Mouse (Mus musculus): Measurements from ENCODE around the gene Wdr12. TPM values are rescaled to one million over a fixed set of nuclear protein-coding genes. Genes with fewer than 3 reads are reported as not detected.
"Not testable (repeated sequence)": the region's sequence is repeated elsewhere in the genome, so short reads cannot be mapped to it uniquely, and the experiment has no call there.

The Wdr12 gene
- 10 to 100 TPM; 34.0 to 40.8 (median 34.6) TPM for total RNA-seq (2022)

DNA sequence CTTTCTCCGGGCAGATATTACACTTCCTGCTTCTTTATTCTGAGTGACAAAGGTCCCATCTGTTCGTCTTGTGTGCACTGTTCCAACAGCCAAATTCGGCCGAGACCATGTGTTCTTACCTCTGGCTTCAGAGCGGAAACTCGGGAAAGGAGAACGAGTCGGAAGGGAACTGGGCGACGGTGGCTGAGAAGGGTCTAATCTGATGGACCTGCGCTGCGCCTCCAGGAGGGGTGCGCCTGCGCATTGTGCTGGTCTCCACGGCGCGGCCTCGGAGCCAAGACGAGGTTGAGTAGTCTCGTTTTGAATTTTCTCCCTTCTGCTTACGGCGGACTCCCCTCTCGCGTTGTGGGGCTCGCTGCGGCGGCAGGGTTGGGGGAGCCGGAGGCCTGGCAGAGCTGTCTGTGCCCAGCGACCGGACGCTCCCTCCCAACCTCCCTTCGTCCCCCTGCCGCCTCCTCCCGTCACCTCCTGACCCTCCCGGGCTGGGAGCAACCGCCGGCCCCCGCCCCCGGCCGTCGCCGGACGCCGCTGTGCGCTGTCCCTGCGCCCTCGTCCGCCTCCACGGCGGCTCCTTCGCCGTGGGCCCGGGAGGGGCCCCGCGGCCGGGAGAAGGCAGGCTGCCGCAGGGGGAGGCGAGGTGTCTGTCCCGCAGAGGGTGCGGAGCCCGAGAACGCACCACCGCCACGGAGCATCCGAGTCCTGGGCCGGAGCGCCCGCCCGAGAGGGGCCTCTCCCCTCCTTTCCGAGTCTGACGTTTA is at the start of gene Wdr12, which contains the start of gene Carf:
Gene Wdr12 (minus strand): TSS at position 622 of the 758 bp plus-strand sequence.
Gene Carf (plus strand): TSS at position 224 of the 758 bp plus-strand sequence.
- DNase-seq (ENCODE audit: low spot score in 2 of 2): peak; percentile 95 to 98

DNA sequence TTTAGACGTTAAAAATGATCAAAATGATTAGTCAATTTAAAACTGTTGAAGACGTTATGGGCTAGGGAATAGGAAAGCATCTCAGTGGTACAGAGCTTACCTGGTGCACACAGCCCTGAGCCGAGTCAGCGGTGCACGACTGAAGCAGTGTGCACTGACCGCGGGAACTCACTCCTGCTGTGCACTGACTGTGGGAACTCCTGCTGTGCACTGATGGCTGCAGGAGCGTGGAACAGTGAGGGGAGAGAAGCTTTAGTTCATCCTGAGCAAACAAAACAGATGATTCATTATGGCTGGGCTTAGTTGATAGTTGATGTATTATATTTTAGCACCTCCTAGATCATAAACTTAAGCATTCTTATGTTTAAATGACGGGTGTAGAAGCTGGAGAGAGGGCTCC is 38.9 kb upstream of the Wdr12 start:
- no peak for DNase-seq (ENCODE audit: low spot score in 2 of 2)

DNA sequence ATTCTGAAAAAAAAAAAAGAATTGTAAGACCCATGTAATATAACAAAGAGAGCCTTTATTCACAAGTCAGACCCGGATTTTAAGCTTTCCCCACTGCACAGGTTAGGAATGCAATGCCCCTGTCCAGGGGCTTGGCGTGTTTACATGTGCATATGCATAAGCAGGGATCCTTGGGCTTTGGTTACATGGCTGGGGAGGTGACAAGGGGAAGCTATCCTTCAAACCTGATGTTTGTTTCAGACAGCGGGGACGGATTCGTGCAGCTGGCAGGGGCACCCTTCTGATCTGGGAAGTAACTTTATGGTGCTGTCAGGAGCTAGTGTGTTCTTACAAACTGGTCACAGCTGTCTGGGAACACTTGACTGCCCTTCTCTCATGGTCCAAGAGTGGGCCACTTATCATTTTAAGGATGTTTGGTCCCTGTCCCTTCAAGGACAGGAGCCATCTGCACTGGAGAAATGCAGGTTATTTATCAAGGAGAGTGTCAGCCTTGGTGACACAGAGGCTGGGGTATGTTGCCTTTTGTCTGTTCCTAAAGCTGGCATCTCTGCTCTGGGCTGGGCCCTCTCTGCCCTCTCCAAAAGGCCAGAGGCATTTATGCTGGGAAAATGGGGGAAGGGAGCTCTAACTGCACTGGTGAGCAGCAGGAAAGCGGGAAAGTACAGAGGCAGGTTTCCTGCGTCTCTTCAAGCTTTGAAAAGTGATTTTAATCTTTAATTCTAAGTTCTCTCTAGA is 19.4 kb upstream of the Wdr12 start:
- no peak for DNase-seq (ENCODE audit: low spot score in 2 of 2)

DNA sequence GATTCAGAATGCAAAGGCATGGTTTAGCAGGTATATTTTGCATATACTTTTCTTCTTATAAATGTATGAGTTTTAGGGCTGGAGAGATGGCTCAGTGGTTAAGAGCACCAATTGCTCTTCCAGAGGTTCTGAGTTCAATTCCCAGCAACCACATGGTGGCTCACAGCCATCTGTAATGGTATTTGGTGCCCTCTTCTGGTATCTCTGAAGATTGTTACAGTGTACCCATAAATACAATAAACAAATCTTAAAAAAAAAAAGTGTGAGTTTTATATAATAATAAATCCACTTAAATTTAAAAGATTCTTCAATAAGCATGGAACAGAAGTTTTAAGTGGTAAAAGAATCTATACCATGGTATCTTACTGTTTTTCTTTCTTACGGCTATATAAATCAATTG is 6.1 kb upstream of the Wdr12 start:
- no peak for DNase-seq (ENCODE audit: low spot score in 2 of 2)

DNA sequence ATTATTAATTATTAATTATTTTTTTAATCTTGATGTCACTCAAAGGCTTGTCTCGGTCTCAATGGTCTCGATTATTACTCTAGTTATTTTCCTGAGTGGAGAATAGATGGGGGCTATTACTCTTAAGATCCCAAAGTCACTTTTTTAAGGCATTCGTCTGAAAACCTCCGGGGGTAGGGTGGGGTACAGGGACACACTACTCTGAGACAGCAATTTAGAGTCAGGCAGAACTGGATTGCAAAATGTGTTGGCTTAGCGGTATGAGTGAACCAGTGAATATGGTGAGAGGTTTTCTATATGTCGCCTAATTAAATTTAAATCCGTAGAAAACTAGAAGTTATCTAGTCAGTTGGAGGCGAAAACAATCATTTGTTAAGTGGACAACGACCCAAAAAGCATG is 394 bp upstream of the Wdr12 start:
- no peak for DNase-seq (ENCODE audit: low spot score in 2 of 2)

DNA sequence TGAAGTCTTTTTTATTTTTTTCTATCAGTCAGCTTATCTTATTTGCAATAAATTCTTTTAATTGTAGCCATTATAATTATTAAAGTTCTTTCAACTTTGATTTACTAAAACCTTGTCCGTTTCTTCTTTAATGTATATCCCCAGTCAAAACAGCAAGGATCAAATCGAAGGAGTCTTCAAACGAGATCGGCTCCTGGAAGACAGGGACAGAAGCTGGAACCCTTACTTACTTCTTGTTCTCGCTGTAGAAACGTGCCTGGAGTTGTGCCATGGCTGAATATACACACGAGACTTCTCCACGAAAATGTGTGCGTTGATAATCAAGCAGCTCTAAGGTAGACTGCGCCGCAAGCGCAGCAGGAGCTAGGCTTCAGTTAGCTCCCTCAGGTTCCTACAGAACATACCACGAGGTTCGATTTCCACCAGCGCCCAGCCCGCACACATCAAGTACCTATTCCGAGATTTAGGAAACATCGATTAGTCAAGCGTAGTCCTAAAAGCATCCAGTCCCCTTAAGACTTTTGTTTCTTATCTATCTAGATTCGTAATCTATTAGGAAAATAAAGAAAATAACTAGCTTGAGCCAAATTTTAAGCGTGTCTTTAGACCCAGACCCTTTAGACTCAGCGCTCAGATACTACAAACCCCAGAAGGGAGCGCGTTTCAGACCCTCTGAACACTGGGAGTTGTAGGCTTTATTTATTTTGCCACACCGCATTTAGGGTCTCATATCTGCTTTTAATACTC is 995 bp downstream of the Wdr12 start:
- DNase-seq (ENCODE audit: low spot score in 2 of 2): peak; percentile 46 to 67

DNA sequence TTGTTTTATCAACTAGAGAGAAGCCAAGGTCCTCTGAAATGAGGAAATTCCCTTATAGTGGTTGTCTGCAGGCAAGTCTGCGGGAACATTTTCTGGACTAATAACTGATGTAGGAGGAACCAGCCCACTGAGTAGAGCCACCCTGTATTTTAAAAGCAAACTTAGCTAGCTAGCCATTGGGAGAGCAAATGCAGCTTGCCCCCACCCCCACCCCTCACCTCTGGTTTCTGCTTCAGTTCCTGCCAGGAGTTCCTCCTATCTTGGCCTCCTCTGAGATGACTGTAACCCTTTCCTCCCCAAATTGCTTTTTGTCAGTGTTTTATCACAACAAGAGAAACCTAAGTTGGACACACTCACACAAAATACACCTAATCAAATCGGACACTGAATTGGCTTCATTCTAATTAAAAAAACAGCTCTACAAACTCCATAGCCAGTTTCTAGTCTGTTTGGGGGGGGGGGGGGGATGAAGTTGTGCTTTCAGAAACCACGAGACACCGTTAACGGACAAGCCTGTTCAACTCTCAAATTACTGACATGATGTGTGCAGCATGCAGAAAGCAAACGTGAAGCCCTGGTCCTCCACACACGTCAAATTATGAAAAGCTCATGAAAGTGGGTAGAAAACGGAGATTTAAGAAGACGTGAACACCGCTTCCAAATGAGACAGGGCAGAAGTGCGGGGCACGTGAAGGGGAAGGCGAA is 1.7 kb downstream of the Wdr12 start:
- no peak for DNase-seq (ENCODE audit: low spot score in 2 of 2)

DNA sequence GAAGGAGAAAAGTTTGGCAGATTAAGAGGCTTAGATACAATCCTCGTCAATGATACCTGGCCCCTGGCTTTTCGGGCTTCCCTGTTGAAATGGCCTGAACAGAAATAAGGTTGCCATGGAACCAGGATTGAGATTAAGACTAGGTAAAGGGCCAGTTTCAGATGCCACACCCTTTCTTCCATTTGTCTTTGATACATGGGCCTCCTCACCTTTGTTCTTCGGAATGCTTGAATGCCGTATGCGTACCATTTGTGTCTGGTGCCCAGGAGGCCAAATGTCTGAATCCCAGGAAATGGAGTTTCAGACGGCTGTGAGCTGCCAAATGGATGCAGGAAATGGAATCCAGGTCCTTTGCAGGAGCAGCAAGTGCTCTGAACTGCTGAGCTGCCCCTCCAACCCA is 22.0 kb downstream of the Wdr12 start:
- no peak for DNase-seq (ENCODE audit: low spot score in 2 of 2)

DNA sequence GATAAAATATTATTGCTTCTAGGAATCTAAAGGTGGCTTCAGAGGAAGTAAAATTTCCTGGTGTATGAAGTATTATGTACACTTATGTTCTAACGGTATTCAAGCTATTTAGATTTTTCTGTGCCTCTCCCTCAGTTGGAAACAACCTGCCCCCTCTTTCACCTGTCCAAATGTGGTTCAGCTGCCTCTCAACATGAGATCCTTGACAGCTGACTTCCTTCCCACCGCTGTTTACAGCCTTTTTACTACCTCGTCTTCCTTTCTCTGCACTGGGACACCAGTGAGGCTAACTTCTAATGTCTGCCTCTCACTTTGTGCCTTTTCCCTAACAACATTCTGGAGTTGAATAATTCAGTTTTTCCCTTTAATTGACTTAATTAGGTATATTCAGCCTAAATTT is 22.9 kb downstream of the Wdr12 start:
- DNase-seq (ENCODE audit: low spot score in 2 of 2): no peak

DNA sequence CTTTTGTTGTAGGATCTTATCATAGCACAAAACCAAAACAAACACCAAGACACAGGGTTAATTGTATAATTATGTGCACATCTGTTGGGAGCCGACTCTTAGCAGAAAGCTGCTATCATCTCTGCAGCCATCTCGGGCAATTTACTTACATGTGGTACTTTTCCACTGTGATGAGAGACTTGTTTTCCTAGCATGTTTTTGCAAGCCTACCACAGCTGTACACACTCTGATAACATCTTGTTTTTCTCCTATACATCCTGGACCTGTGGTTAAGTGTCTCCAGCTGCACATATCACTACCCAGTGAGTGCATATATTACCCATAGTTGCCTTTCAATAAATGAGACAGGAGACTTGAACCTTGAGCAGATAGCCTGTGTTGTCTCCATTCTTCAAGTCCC is 23.5 kb downstream of the Wdr12 start:
- DNase-seq (ENCODE audit: low spot score in 2 of 2): no peak

DNA sequence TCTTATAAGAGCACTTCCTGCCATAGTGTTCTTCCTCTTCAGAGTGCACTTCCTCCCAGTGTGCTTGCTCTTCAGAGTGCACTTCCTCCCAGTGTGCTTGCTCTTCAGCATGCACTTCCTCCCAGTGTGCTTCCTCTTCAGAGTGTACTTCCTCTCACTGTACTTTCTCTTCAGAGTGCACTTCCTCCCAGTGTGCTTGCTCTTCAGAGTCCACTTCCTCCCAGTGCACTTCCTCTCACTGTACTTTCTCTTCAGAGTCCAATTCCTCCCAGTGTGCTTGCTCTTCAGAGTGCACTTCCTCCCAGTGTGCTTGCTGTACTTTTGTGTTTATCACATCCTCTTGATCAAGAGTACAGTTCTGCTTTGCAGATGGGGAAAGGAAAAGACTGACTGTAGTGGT is 27.7 kb downstream of the Wdr12 start:
- DNase-seq (ENCODE audit: low spot score in 2 of 2): not testable (repeated sequence)

DNA sequence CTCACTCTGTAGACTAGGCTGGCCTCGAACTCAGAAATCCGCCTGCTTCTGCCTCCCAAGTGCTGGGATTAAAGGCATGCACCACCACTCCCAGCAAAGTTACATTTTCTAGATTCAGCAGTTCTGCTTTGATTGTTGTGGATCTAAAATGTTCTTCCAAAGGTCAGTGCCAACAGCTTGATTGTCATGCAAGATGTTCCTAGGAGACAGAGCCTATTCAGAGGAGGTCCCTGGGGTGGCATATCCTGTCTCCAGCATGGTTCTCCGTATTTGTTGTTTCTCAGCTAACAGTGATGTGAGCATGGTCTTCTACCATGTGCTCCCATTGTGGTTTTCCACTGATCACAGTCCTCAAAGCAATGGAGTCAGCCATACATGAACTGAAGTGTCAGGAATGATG is 42.1 kb downstream of the Wdr12 start:
- DNase-seq (ENCODE audit: low spot score in 2 of 2): no peak

DNA sequence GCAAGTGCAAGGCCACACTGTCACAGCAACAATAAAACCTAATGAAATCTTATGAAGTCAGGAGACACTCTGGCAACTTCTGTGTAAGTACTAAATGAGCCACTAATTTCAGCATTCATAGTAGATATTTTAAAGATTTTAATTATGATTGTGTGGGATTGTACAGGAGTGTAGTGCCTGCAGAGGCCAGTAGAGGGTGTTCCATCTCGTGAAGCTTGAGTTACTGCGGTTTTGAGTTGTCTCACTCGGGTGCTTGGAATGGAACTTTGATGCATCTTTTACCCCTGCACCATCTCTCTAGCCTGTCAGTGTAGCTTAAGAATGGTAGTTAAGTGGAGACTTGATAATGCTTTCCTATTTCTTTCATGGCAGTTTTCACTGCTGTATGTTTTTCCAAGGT is 43.8 kb downstream of the Wdr12 start:
- no peak for DNase-seq (ENCODE audit: low spot score in 2 of 2)

DNA sequence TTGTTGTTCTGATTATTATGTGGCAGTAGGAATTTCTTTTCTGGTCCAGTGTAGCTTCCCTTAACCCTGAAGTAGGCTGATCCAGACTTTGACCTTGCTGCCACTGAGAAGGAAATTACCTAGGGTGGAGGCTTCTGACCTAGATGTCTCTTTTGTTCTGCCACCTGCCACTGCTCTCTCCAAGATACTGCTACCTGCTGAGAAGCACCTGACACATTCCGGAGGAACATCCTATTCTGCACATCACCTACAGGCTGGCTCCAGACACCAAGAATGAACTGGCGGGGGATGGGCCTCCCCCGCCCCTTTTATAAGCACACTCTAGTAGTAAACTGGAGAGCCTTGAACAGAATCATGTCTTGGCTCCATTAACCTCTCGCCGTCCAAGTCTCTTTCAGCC is 51.0 kb downstream of the Wdr12 start:
- DNase-seq (ENCODE audit: low spot score in 2 of 2): not testable (repeated sequence)

DNA sequence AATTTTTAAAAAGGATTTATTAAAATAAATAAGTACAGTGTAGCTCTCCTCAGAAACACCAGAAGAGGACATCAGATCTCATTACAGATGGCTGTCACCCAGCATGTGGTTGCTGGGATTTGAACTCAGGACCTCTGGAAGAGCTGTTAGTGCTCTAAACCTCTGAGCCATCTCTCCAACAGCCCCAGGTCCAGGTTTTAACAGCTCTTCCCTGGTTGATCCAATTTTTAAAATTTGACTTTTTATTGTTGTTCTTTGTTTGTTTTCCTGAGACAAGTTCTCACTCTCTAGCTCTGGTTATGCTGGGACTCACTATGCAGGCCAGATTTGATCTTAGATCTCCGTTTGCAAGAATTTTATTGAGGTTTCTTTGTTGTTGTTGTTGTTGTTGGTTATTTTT is 53.9 kb downstream of the Wdr12 start:
- no peak for DNase-seq (ENCODE audit: low spot score in 2 of 2)

DNA sequence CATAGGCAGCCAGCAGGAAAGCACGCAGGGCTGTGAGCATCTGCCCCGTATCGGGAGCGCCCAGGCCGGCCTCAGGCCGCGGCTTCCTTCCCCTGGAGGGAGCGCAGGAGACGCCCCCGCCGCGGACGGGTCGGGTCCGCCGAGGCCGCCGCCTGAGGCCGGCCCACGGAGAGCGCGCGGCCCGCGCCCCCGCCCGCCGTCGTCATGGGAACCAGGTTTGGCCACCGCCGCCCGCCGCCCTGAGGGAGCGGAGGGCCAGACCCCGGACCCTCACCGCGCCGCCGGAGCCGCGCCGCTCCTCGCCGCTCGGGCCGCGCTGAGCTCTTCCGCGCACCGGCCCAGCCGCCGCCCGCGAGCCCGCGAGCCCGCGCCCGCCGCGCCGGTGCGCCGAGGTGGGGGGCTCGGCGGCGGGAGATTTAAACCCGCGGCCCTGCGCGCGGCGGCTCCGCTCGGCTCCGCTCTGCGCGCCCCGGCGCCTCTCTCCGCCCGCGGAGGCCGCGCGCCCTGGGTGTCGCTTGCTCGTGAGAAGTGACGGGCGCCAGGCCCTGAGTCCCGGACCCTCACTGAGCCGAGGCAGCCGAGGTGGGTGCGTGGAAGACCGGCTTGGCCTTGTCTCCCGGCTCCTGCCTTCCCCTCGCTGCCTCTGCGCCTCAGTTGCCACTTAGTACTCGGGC is 55.5 kb downstream of the Wdr12 start, which contains the start of gene Ica1l:
Gene Ica1l (minus strand): TSS at position 389 of the 674 bp plus-strand sequence.
- peak in 1 of 2 experiments; percentile 11 for DNase-seq (ENCODE audit: low spot score in 2 of 2)

DNA sequence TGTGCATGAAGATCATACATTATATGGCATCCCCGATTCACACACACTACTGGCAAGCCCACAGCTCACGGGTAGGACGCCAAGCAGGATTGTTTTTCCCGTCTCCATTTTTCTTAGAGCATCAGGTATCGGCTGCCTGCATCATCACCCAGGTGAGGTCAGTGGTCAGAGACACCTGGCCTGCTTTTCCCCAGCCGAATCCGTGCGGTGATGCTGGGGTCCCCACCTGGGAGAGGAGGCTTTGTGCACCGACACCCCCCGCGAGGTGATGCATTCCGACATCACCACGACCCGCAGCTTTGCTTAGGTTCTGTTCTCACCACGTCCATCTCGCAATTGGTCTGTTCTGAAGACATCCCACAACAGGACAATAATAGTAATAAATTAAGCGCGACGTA is 56.0 kb downstream of the Wdr12 start:
- no peak for DNase-seq (ENCODE audit: low spot score in 2 of 2)

DNA sequence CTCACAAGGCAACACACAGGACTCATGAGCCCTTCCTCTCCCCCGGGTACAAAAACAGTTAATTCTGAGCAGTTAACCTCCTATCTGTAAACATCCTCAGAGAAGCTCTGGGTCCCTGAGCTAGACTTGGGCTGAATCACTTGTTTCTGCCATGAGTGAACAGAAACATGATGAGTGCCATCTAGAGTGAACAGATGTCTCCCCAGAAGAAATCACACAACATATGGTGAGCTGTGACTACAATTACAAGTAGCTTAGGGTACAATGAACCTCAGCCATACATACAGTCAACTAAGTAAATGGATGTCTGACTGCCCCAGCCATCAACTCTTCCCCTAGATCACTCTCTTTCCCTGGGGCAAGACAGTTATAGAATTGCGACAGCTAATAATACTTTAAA is 63.4 kb downstream of the Wdr12 start:
- DNase-seq (ENCODE audit: low spot score in 2 of 2): peak; percentile 48 to 51
